Mouse (Mus musculus) lung, embryonic 16.5 days (tissue): ENCODE measurements around the gene Bend5. TPM values are rescaled to one million over a fixed set of nuclear protein-coding genes. Genes with fewer than 3 reads are reported as not detected.

ENCODE experiments used
- ATAC-seq: fragments of 200-750 bp; cut with Nextera tagmentation; 2 replicates; pipeline ENCODE4 v1.8.0; 2017; ENCODE audit warnings: low read depth, mild to moderate bottlenecking, moderate library complexity
- H3K27ac ChIP-seq: fragments of 300-500 bp; sonication (generic); 2 replicates; pipeline ENCODE4 v1.5.1; 2014; ENCODE audit warnings: mild to moderate bottlenecking, control low read depth, low read length
- H3K27me3 ChIP-seq: fragments of 300-500 bp; sonication (generic); 2 replicates; pipeline ENCODE4 v1.6.1; 2014; ENCODE audit warnings: low read depth, low read length, mixed read lengths; ENCODE audit not compliant: control insufficient read depth, insufficient read depth
- H3K36me3 ChIP-seq: fragments of 300-500 bp; sonication (generic); 2 replicates; pipeline ENCODE4 v1.6.1; 2014; ENCODE audit warnings: low read length; ENCODE audit not compliant: control insufficient read depth, insufficient read depth
- H3K4me1 ChIP-seq: fragments of 300-500 bp; sonication (generic); replicated peaks from 2 replicates; pipeline ENCODE4 v1.6.1; 2014; ENCODE audit warnings: low read length, mixed read lengths; ENCODE audit not compliant: control insufficient read depth, insufficient read depth
- H3K4me2 ChIP-seq: fragments of 300-500 bp; sonication (generic); 2 replicates; pipeline ENCODE4 v1.6.1; 2014; ENCODE audit warnings: low read depth, low read length, control low read depth
- H3K4me3 ChIP-seq: fragments of 300-500 bp; sonication (generic); 2 replicates; pipeline ENCODE4 v1.5.1; 2014; ENCODE audit warnings: mild to moderate bottlenecking, low read length, control low read depth
- H3K9ac ChIP-seq: fragments of 300-500 bp; sonication (generic); 2 replicates; pipeline ENCODE4 v1.6.1; 2014; ENCODE audit warnings: low read length, control low read depth
- H3K9me3 ChIP-seq: fragments of 300-500 bp; sonication (generic); 2 replicates; pipeline ENCODE4 v1.6.1; 2016; ENCODE audit warnings: low read length; ENCODE audit not compliant: control insufficient read depth
- WGBS: fragments of 180-500 bp; shearing (Covaris S2); extraction: QIAGEN DNeasy Blood & Tissue Kit; methylation state at CpG from one replicate; pipeline ENCODE4 v1.1.7; 2014; 5-methylcytosine and 5-hydroxymethylcytosine counted together
- polyA plus RNA-seq: library from polyadenylated mRNA; unstranded; fragments of >200 nt; fragmentation: Nextera tagmentation; extraction: Ambion mirVana; gene quantifications from 2 replicates; pipeline ENCODE4 v1.2.1, GENCODE M21; 2015

Gene Bend5
- polyA plus RNA-seq, 1 experiment from 2014 or later: 20.9 TPM

GRCm38 (mm10) chr4:111469847-111470246, 55.0 kb downstream of the Bend5 start:
- Histone ChIP-seq H3K36me3 (no peaks in the 10 kb centered on the region), H3K4me1 (peaks cover 8% of the 10 kb centered on the region), H3K4me2 (no peak overlapping the region), H3K27me3 (no peaks in the 10 kb centered on the region), H3K4me3 (no peak overlapping the region), H3K27ac (no peak overlapping the region), H3K9ac (no peak overlapping the region), H3K9me3 (no peaks in the 10 kb centered on the region)
- no peak for ATAC-seq
- WGBS: 66% methylated on average over 2 of the region's 2 CpGs

- peaks cover 8% of the 10 kb centered on the region for H3K4me1 ChIP-seq
- no peak for ATAC-seq
- H3K36me3 ChIP-seq: no peaks in the 10 kb centered on the region
- no peaks in the 10 kb centered on the region for H3K27me3 ChIP-seq
- no peak overlapping the region for H3K4me2 ChIP-seq
- no peak overlapping the region for H3K27ac ChIP-seq
- no peak overlapping the region for H3K9ac ChIP-seq
- no peak overlapping the region for H3K4me3 ChIP-seq
- no peaks in the 10 kb centered on the region for H3K9me3 ChIP-seq
- WGBS: 50% methylated on average over 3 of the region's 3 CpGs
These were observed 56.9 kb downstream of the Bend5 start for GRCm38 (mm10) chr4:111471726-111472125.

- no peak overlapping the region for H3K27ac ChIP-seq
These were observed 57.7 kb downstream of the Bend5 start for GRCm38 (mm10) chr4:111472511-111472910.

GRCm38 (mm10) chr4:111473014-111473413, 58.2 kb downstream of the Bend5 start:
- H3K4me3 ChIP-seq: no peak overlapping the region
- peaks cover 3% of the 10 kb centered on the region for H3K4me1 ChIP-seq
- no peak overlapping the region for H3K9ac ChIP-seq
- H3K36me3 ChIP-seq: no peaks in the 10 kb centered on the region
- H3K27ac ChIP-seq: no peak overlapping the region
- no peak overlapping the region for H3K4me2 ChIP-seq
- no peaks in the 10 kb centered on the region for H3K9me3 ChIP-seq
- 44% methylated on average over 1 of the region's 1 CpGs for WGBS
- ATAC-seq: peak; percentile 82
- H3K27me3 ChIP-seq: no peaks in the 10 kb centered on the region

More at GRCm38 (mm10) chr4:111472511-111472910, 57.7 kb downstream of the Bend5 start:
- H3K36me3 ChIP-seq: no peaks in the 10 kb centered on the region
- no peak overlapping the region for H3K4me3 ChIP-seq
- H3K27me3 ChIP-seq: no peaks in the 10 kb centered on the region
- no peak overlapping the region for H3K4me2 ChIP-seq
- no peak overlapping the region for H3K9ac ChIP-seq
- ATAC-seq: no peak
- H3K9me3 ChIP-seq: no peaks in the 10 kb centered on the region
- 79% methylated on average over 3 of the region's 3 CpGs for WGBS
- peaks cover 7% of the 10 kb centered on the region for H3K4me1 ChIP-seq

GRCm38 (mm10) chr4:111475374-111475971, 60.7 kb downstream of the Bend5 start:
- no peak for ATAC-seq

GRCm38 (mm10) chr4:111477507-111477906, 62.7 kb downstream of the Bend5 start:
- WGBS: 33% methylated on average over 4 of the region's 4 CpGs
- Histone ChIP-seq H3K36me3 (no peaks in the 10 kb centered on the region), H3K9ac (no peak overlapping the region), H3K4me1 (peaks cover 3% of the 10 kb centered on the region), H3K4me3 (no peak overlapping the region), H3K27ac (no peak overlapping the region), H3K4me2 (no peak overlapping the region), H3K9me3 (no peaks in the 10 kb centered on the region), H3K27me3 (no peaks in the 10 kb centered on the region)
- ATAC-seq: no peak

More at GRCm38 (mm10) chr4:111475374-111475971, 60.7 kb downstream of the Bend5 start:
- H3K9ac ChIP-seq: no peak overlapping the region
- H3K4me3 ChIP-seq: no peak overlapping the region
- no peak overlapping the region for H3K4me2 ChIP-seq
- WGBS: 55% methylated on average over 10 of the region's 10 CpGs
- H3K36me3 ChIP-seq: no peaks in the 10 kb centered on the region
- no peak overlapping the region for H3K27ac ChIP-seq
- H3K27me3 ChIP-seq: no peaks in the 10 kb centered on the region
- H3K9me3 ChIP-seq: no peaks in the 10 kb centered on the region
- H3K4me1 ChIP-seq: peaks cover 3% of the 10 kb centered on the region

GRCm38 (mm10) chr4:111483499-111483898, 68.7 kb downstream of the Bend5 start:
- 79% methylated on average over 5 of the region's 5 CpGs for WGBS
- Histone ChIP-seq H3K27ac (no peak overlapping the region), H3K36me3 (no peaks in the 10 kb centered on the region), H3K9me3 (no peaks in the 10 kb centered on the region), H3K4me1 (no peaks in the 10 kb centered on the region), H3K4me2 (no peak overlapping the region), H3K27me3 (no peaks in the 10 kb centered on the region), H3K9ac (no peak overlapping the region), H3K4me3 (no peak overlapping the region)
- no peak for ATAC-seq

GRCm38 (mm10) chr4:111485189-111485588, 70.4 kb downstream of the Bend5 start:
- H3K36me3 ChIP-seq: no peaks in the 10 kb centered on the region
- no peak overlapping the region for H3K4me3 ChIP-seq
- ATAC-seq: peak; percentile 86
- H3K27ac ChIP-seq: no peak overlapping the region
- no peaks in the 10 kb centered on the region for H3K27me3 ChIP-seq
- no peak overlapping the region for H3K4me2 ChIP-seq
- WGBS: 54% methylated on average over 5 of the region's 5 CpGs
- no peak overlapping the region for H3K9ac ChIP-seq
- H3K4me1 ChIP-seq: no peaks in the 10 kb centered on the region
- no peaks in the 10 kb centered on the region for H3K9me3 ChIP-seq

- no peak overlapping the region for H3K27ac ChIP-seq
- 71% methylated on average over 5 of the region's 5 CpGs for WGBS
- H3K4me2 ChIP-seq: no peak overlapping the region
- H3K4me3 ChIP-seq: no peak overlapping the region
- H3K36me3 ChIP-seq: no peaks in the 10 kb centered on the region
- no peaks in the 10 kb centered on the region for H3K4me1 ChIP-seq
- no peaks in the 10 kb centered on the region for H3K9me3 ChIP-seq
- no peak for ATAC-seq
- no peak overlapping the region for H3K9ac ChIP-seq
- H3K27me3 ChIP-seq: no peaks in the 10 kb centered on the region
These were observed 71.4 kb downstream of the Bend5 start for GRCm38 (mm10) chr4:111486187-111486586.
